Mouse (Mus musculus) intestine, embryonic 14.5 days (tissue): ENCODE measurements around the gene Rgs6. TPM values are rescaled to one million over a fixed set of nuclear protein-coding genes. Genes with fewer than 3 reads are reported as not detected.

ENCODE experiments used
- ATAC-seq: fragments of 200-750 bp; cut with Nextera tagmentation; replicated peaks from 2 replicates; pipeline ENCODE4 v1.8.0; 2017; ENCODE audit warnings: low read depth, moderate number of reproducible peaks, moderate TSS enrichment, moderate library complexity; ENCODE audit not compliant: low FRiP score, low TSS enrichment
- DNase-seq: peaks from one replicate; pipeline ENCODE4 v3.0.0-alpha.2; 2018; ENCODE audit warnings: low spot score
- H3K27ac ChIP-seq: fragments of 300-500 bp; sonication (generic); 2 replicates; pipeline ENCODE4 v1.5.1; 2014; ENCODE audit warnings: low read depth, mild to moderate bottlenecking, control low read depth
- H3K27me3 ChIP-seq: fragments of 300-500 bp; sonication (generic); replicated peaks from 2 replicates; pipeline ENCODE4 v1.6.1; 2014; ENCODE audit warnings: low read length, control low read depth; ENCODE audit not compliant: control insufficient read depth, insufficient read depth
- H3K36me3 ChIP-seq: fragments of 300-500 bp; sonication (generic); 2 replicates; pipeline ENCODE4 v1.6.1; 2014; ENCODE audit warnings: low read length, control low read depth; ENCODE audit not compliant: control insufficient read depth, insufficient read depth
- H3K4me1 ChIP-seq: fragments of 300-500 bp; sonication (generic); replicated peaks from 2 replicates; pipeline ENCODE4 v1.6.1; 2014; ENCODE audit warnings: low read length, control low read depth, mixed read lengths; ENCODE audit not compliant: control insufficient read depth, insufficient read depth
- H3K4me2 ChIP-seq: fragments of 300-500 bp; sonication (generic); 2 replicates; pipeline ENCODE4 v1.6.1; 2014; ENCODE audit warnings: low read length
- H3K4me3 ChIP-seq: fragments of 300-500 bp; sonication (generic); 2 replicates; pipeline ENCODE4 v1.5.1; 2014; ENCODE audit warnings: low read depth, low read length, control low read depth, mixed read lengths
- H3K9ac ChIP-seq: fragments of 300-500 bp; sonication (generic); 2 replicates; pipeline ENCODE4 v1.6.1; 2014; ENCODE audit warnings: mild to moderate bottlenecking, low read length
- H3K9me3 ChIP-seq: fragments of 300-500 bp; sonication (generic); 2 replicates; pipeline ENCODE4 v1.6.1; 2016; ENCODE audit warnings: low read length, control low read depth; ENCODE audit not compliant: control insufficient read depth
- WGBS: fragments of 180-500 bp; shearing (Covaris S2); extraction: QIAGEN DNeasy Blood & Tissue Kit; methylation state at CpG from one replicate; pipeline ENCODE4 v1.1.7; 2014; 5-methylcytosine and 5-hydroxymethylcytosine counted together
- polyA plus RNA-seq: library from polyadenylated mRNA; unstranded; fragments of >200 nt; fragmentation: Nextera tagmentation; extraction: Ambion mirVana; gene quantifications from 2 replicates; pipeline ENCODE4 v1.2.1, GENCODE M21; 2014

Rgs6 gene
- polyA plus RNA-seq, 1 experiment from 2014 or later, result 1.9 TPM

DNA sequence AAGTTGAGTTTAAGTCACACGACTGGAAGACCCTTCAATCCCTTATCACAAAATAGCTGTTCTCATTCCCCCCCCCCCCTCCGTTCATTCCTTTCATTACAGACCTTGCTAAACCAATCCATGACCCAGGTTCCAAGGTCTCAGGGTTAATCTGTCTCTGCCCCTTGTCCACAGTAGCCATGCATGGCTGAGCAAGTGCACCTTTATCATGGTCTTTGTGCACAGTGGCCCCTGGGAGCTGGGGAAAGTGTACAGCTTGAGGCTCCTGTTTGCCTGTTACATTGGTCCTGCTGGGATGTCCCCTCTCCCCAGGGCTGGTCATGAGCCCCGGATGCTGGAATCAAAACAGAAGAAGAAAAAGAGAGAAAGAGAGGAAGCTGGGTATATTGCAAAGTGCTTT is 522.6 kb downstream of the Rgs6 start:
- H3K9ac ChIP-seq, result no peak overlapping the region
- H3K4me1 ChIP-seq, result no peaks in the 10 kb centered on the region
- no peak overlapping the region for H3K4me3 ChIP-seq
- H3K9me3 ChIP-seq, result no peaks in the 10 kb centered on the region
- DNase-seq (no peak), ATAC-seq (no peak)
- H3K27ac ChIP-seq, result no peak overlapping the region
- H3K36me3 ChIP-seq, result no peaks in the 10 kb centered on the region
- H3K27me3 ChIP-seq, result no peaks in the 10 kb centered on the region
- H3K4me2 ChIP-seq, result no peak overlapping the region
- 53% methylated on average over 3 of the region's 3 CpGs for WGBS

DNA sequence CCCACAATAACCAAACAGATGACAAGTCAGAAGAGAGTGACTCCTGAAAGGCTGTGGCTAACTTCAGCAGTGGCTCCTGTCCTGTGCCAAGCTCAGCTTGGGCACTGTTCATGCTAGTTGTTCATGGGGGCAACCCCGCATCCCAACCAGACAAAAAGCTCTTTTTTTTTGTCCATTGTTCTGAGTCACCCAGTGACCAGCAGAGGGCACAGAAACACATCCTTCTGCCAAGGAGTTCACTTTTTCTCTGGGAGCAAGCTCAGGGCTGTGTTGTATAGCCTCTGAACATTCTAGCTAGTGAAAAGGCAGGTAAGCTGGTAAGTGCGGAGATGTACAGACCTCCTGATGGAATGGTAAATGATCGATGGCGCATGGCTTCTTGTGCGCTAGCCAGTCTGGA is 524.2 kb downstream of the Rgs6 start:
- Histone ChIP-seq H3K36me3 (no peaks in the 10 kb centered on the region), H3K9ac (no peak overlapping the region), H3K27me3 (no peaks in the 10 kb centered on the region), H3K9me3 (no peaks in the 10 kb centered on the region), H3K4me2 (no peak overlapping the region), H3K4me3 (no peak overlapping the region), H3K27ac (no peak overlapping the region), H3K4me1 (no peaks in the 10 kb centered on the region)
- ATAC-seq (no peak), DNase-seq (peak; percentile 58)
- WGBS, result 82% methylated on average over 5 of the region's 5 CpGs

DNA sequence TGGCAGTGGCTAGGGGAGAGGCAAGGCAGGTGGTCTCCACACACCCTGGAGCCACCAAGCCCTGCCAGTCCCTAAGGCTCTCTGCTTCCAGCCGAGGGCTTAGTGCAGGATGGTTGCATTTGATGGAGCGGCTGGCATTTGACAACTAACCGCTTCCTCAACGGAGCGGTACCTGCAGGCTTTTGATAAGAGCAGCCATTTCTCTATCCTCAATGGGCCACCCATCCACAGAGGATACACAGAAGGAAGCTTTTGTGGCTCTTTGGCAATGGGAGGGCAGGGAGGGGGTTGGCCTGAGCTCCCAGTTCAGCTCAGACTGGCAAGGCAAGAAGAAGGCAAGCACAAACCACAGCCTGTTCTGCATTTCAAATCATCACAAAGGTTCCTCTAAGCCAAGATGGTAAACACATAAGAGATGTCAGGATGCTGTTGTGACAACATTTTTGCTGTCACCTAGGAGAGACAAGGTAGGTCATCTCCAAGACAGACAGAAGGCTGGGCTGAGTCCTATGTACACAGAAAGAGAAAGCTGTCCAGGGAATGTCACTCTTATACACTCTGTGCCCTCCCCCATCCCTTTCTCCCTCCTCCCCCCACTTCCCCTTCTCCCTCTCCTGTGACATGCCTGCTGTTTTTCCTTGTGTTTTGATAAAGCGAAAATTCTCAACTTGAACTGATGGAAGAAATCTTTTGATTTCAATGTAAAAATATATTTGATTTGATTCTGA is 525.0 kb downstream of the Rgs6 start:
- no peak for ATAC-seq
- Histone ChIP-seq H3K4me3 (no peak overlapping the region), H3K9ac (no peak overlapping the region), H3K27me3 (no peaks in the 10 kb centered on the region), H3K9me3 (no peaks in the 10 kb centered on the region), H3K36me3 (no peaks in the 10 kb centered on the region), H3K4me1 (no peaks in the 10 kb centered on the region), H3K27ac (no peak overlapping the region), H3K4me2 (no peak overlapping the region)
- no peak for DNase-seq
- 81% methylated on average over 6 of the region's 6 CpGs for WGBS

DNA sequence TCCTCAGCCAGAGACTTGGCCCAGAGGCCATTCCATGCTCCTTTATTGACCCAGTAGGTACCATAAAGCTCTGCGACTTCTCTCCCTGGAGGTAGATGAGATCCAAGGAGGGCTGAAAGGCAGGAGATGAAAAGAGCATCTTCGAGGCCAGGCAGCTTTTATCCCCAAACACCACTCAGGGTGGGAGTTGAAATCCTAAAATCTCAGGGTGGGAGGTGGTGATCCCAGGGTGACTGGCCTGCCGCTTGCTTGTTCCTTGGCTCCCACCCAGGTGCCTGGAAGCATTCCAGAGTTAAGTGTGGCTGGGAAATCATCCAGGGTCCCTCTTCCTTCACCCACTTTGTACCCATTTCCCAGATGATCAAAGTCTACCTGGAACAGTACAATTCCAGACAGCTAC is 525.9 kb downstream of the Rgs6 start:
- ATAC-seq (no peak), DNase-seq (no peak)
- Histone ChIP-seq H3K27ac (no peak overlapping the region), H3K9ac (no peak overlapping the region), H3K4me2 (no peak overlapping the region), H3K4me1 (no peaks in the 10 kb centered on the region), H3K27me3 (no peaks in the 10 kb centered on the region), H3K4me3 (no peak overlapping the region), H3K36me3 (no peaks in the 10 kb centered on the region), H3K9me3 (no peaks in the 10 kb centered on the region)
- WGBS, result 51% methylated on average over 3 of the region's 3 CpGs

DNA sequence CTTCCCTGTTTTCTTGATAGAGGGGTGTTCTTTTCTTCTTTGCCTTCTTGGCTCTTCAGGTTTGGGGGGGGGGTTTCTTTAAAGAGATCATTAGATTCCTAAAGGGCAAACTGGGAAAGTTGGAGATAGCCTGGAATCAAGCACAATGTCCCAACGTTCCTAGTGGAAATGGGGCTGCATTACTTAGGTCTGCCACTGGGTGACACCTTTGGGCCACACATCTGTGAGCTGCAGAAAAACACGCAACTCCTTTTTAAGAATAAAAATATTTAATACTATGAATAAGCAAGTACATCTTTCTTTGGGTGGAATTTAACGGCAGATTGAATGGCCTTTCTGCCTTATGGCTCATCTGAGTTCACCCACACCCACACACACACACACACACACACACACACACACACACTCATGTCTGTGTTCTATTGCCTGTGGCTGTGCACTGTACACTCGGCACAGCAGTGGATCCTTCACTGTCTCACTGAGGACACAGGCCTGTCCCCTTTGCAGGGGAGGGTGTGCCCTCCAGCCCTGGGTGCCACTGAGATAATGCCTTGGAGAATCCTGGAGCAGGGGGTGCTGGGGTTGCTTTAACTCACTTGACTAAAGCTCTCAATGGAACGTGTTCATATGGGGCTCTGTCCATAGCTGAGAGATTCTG is 526.4 kb downstream of the Rgs6 start:
- Histone ChIP-seq H3K4me3 (no peak overlapping the region), H3K36me3 (no peaks in the 10 kb centered on the region), H3K9me3 (no peaks in the 10 kb centered on the region), H3K4me2 (no peak overlapping the region), H3K4me1 (no peaks in the 10 kb centered on the region), H3K9ac (no peak overlapping the region), H3K27me3 (no peaks in the 10 kb centered on the region), H3K27ac (no peak overlapping the region)
- peak; percentile 79 for DNase-seq
- ATAC-seq, result peak; percentile 60
- WGBS, result 36% methylated on average over 5 of the region's 5 CpGs

DNA sequence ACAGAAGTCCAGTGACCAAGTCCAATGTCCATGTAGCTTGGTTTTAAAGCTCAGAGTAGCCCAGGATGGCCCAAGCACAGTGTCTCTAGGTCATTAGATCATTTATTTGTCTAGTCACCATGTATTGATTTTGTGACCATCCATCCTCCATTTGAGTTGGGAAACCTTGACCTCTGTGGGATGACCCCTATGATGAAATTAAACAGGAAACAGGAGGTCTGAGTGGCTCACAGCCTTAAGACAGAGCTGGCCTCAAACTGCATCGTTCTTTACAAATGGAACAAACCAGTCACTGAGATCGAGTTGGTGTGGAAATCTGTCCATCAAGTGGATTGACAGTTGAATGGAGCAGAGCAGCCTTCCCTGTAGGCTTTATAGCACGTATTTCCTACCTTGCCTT is 536.0 kb downstream of the Rgs6 start:
- no peaks in the 10 kb centered on the region for H3K9me3 ChIP-seq
- H3K27me3 ChIP-seq, result no peaks in the 10 kb centered on the region
- ATAC-seq (no peak), DNase-seq (no peak)
- no peaks in the 10 kb centered on the region for H3K4me1 ChIP-seq
- H3K4me3 ChIP-seq, result no peak overlapping the region
- no peaks in the 10 kb centered on the region for H3K36me3 ChIP-seq
- H3K9ac ChIP-seq, result no peak overlapping the region
- no peak overlapping the region for H3K4me2 ChIP-seq
- 49% methylated on average over 3 of the region's 3 CpGs for WGBS
- no peak overlapping the region for H3K27ac ChIP-seq

DNA sequence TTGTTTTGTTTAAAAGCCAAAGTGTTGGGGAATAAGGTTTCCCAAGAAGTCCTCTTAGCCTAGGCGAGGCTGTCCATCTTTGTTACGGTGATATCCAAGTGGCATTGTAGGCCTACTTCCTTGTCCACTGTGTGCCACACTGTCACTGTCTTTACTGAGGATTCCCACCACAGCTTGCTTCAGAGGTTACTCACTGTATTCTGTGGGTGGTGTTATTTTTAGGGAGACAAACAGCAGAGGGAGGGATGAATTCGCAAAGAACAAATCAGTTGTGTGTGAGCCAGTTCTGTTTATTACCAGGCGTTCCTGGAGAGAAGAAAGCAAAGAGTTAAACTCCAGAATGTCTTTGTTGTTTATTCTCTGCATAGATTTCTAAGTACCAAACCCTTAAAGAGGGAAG is 537.2 kb downstream of the Rgs6 start:
- no peak for DNase-seq
- Histone ChIP-seq H3K27me3 (no peaks in the 10 kb centered on the region), H3K4me3 (no peak overlapping the region), H3K9ac (no peak overlapping the region), H3K9me3 (no peaks in the 10 kb centered on the region), H3K4me1 (no peaks in the 10 kb centered on the region), H3K4me2 (no peak overlapping the region), H3K36me3 (no peaks in the 10 kb centered on the region), H3K27ac (no peak overlapping the region)
- ATAC-seq, result no peak
- WGBS, result 59% methylated on average over 4 of the region's 4 CpGs

DNA sequence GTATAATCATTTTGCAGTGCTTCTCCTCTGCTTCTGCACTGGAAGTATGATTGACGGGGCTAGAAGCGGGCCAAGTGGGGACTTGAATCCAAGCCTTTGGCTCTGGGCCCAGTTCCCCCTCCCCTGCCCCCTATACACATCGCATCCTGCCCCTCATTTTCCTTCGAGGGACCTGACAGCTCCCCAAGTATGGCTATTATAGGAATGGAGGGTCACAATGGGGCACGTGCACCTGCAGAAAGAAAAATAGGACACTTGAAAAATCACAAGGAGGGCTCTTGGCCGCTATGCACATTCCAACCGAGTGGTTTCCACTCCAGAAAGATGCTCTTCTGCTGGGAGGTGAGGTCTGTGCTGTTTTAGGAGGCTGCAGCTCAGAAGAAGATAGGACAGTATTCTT is 538.8 kb downstream of the Rgs6 start:
- no peak for ATAC-seq
- H3K4me2 ChIP-seq, result no peak overlapping the region
- 70% methylated on average over 7 of the region's 7 CpGs for WGBS

DNA sequence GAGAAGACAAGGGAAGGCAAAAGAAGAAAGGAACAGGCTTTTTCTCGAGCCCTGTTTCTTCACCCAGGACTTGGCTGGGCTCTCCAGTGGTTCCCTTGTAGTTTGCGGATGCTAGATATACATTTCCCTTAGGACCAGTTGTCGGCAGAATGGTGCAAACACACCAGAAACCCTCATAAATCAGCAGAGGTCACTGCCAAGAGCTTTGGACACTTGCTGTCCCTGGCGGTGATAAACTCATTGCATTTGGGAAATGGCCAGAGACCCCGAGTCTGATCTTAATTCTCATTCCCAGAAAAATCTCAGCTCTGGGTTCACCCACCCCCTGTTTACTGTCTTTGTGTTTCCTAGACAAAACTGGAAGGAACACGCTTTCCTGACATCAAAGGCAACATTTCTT is 539.9 kb downstream of the Rgs6 start:
- H3K4me2 ChIP-seq, result no peak overlapping the region
- 35% methylated on average over 6 of the region's 6 CpGs for WGBS
- ATAC-seq, result no peak
- DNase-seq, result no peak
- H3K9me3 ChIP-seq, result no peaks in the 10 kb centered on the region
- no peak overlapping the region for H3K4me3 ChIP-seq
- no peaks in the 10 kb centered on the region for H3K4me1 ChIP-seq
- no peak overlapping the region for H3K27ac ChIP-seq
- H3K27me3 ChIP-seq, result no peaks in the 10 kb centered on the region
- no peak overlapping the region for H3K9ac ChIP-seq
- H3K36me3 ChIP-seq, result no peaks in the 10 kb centered on the region

More for the DNA sequence above, 538.8 kb downstream of the Rgs6 start:
- no peak overlapping the region for H3K27ac ChIP-seq
- H3K27me3 ChIP-seq, result no peaks in the 10 kb centered on the region
- no peak overlapping the region for H3K9ac ChIP-seq
- H3K4me3 ChIP-seq, result no peak overlapping the region
- H3K9me3 ChIP-seq, result no peaks in the 10 kb centered on the region
- no peaks in the 10 kb centered on the region for H3K4me1 ChIP-seq
- no peaks in the 10 kb centered on the region for H3K36me3 ChIP-seq
- DNase-seq, result no peak
